Mouse (Mus musculus) Patski (cell line): Measurements from ENCODE around the gene Tm7sf2. TPM values are rescaled to one million over a fixed set of nuclear protein-coding genes. Genes with fewer than 3 reads are reported as not detected.

Source experiments
- ATAC-seq: fragments of 100-300 bp; one replicate; pipeline ENCODE4 v1.8.0; 2021
- CTCF ChIA-PET: fragments of 350-600 bp; sonication (Branson Sonifier 250); formaldehyde crosslinking; loops from one replicate; lab custom pipeline; 2022; ENCODE audit warnings: inconsistent platforms; lab: Charles Lee
- POLR2A ChIA-PET: fragments of 350-600 bp; sonication (Branson Sonifier 250); formaldehyde crosslinking; loops from one replicate; lab custom pipeline; 2022; ENCODE audit warnings: antibody characterized with exemption, inconsistent platforms; lab: Charles Lee
- DNase-seq: peaks from one replicate; pipeline ENCODE4 v3.0.0-alpha.2; 2011; ENCODE audit warnings: low read depth, low spot score
- H3K27me3 ChIP-seq: fragments of 371-371 bp; one replicate; pipeline ENCODE4 v1.5.1; 2021
- CTCF ChIP-seq: fragments of 100-300 bp; IDR thresholded peaks from one replicate; pipeline ENCODE4 v1.5.1; 2021
- in situ Hi-C: fragments of 300-500 bp; cut with MboI; formaldehyde crosslinking; loops from 3 replicates; pipeline ENCODE4 v1.11.1; 2018; ENCODE audit warnings: low pct_unique_long_range_greater_than_20kb, mixed read lengths
- polyA plus RNA-seq: library from polyadenylated mRNA; unstranded; gene quantifications from one replicate; pipeline ENCODE4 v1.2.3, GENCODE M21; 2021

Tm7sf2 gene
- polyA plus RNA-seq, 1 experiment from 2014 or later: 21.5 TPM

DNA sequence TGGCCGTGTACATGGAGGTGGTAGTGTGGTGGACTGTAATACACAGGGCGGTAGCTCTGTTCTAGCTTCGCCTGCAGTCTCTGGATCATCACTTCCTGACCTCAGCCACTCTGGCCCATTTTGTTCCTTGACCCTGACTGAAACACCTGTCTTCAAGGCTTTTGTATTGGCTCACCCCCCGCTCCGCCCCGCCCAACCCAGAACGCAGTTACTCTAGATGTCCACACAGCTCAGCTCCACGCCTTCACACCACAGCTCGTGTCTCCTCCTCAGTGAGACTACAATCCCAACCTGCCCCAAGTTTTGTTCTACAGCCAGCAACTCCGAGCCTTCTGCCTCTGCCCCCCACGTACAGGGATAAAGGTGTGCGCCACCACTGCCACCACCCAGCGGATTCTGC, 20.7 kb upstream of the Tm7sf2 start:
- in situ Hi-C loops: no loop called here
- ChIA-PET POLR2A (interaction anchor here (0.9 kb wide), 1 partner anchor 30 kb away, joined by 3 read pairs; no protein-coding TSS in a partner anchor), CTCF (no interaction called here)
- no peak for DNase-seq
- no peak for ATAC-seq
- no peak for TF ChIP-seq CTCF
- no peaks in the 10 kb centered on the region for H3K27me3 ChIP-seq

DNA sequence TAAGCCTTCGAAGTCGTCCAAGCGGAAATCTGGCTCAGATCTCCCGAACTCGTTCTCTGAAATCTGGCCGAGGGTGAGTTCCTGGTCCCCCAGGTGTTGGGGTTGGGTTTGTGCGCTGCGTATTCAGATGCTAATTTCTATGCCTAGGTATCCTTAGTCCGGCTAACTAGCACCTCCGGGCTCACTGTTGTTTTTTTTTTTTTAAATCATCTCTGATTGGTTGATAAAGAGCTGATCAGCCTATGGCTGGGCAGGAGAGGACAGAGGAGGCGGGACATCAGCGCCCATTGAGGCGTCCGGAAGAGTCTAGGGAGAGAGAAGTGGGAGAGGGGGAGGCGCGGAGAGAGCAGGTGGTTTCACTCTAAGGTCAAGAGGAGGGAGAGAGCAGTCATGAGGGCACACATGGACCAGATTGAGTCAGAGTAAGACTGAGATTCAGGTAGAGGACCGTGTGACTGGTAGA, 17.3 kb upstream of the Tm7sf2 start:
- ATAC-seq: peak; percentile 68
- CTCF ChIA-PET: interaction anchor here (1.5 kb wide), 1 partner anchor 18 kb away, joined by 5 read pairs; no protein-coding TSS in a partner anchor

DNA sequence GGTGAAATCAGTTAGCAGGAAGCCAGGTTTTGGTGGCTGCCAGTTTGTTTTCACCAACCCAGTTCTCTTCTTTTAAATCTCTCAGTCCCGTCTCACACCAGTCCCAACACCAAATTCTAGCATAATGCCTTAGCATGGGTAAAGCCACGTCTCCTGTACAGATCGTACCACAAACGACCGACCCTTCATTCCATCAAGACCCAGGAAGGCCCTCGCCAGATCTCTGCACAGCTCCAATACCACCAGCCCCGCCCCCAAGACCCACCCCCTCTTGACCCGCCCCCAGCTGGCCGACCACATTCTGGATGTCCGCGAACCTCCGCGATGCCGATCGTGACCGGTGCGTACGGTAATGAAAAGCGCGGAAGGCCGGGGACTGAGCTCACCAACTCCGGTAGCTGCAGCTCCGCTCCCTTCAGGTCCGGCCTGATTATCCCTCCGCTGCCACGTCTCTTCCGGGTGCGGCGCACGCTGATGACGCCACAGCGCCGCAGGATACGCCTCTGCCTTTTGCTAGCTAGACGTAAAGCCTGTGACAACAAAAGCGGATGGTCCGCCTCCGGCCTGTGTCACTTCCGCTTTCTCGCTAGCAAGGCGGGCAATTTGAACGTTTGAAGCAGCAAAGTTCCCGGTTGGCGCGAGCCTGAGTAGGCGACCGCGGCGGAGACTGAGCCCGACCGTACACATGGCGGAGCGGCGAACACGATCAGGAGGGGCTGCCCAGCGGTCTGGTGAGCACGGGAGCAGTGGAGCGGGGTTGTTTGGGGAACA, 16.5 kb upstream of the Tm7sf2 start, which contains the start of the genes Zfpl1 and Cdca5:
Gene Zfpl1, minus strand, starts transcription at position 479 of the 771 bp plus-strand sequence.
Gene Cdca5, plus strand, starts transcription at position 506 of the 771 bp plus-strand sequence.
- no peak for TF ChIP-seq CTCF
- no peaks in the 10 kb centered on the region for H3K27me3 ChIP-seq
- ATAC-seq (peak; percentile 44), DNase-seq (peak; percentile 83)
- ChIA-PET POLR2A (interaction anchor here (0.7 kb wide), 1 partner anchor 28 kb away, joined by 3 read pairs; no protein-coding TSS in a partner anchor), CTCF (interaction anchor here (1.5 kb wide), 1 partner anchor 18 kb away, joined by 5 read pairs; no protein-coding TSS in a partner anchor)
- in situ Hi-C loops: no loop called here

More for the DNA sequence above, 17.3 kb upstream of the Tm7sf2 start:
- POLR2A ChIA-PET: no interaction called here
- no peak for TF ChIP-seq CTCF
- peak; percentile 20 for DNase-seq
- H3K27me3 ChIP-seq: no peaks in the 10 kb centered on the region
- in situ Hi-C loops: no loop called here

- CTCF ChIA-PET: no interaction called here
Observed at GRCm38 (mm10) chr19:6082156-6082555, 14.0 kb upstream of the Tm7sf2 start, which contains the start of gene Gm28374. Gene Gm28374 (minus strand): TSS chr19:6082256.

GRCm38 (mm10) chr19:6079983-6080480, 11.9 kb upstream of the Tm7sf2 start, which contains the start of gene Tmem262:
Gene Tmem262 (plus strand): TSS chr19:6080033.
- in situ Hi-C loops: no loop called here
- POLR2A ChIA-PET: interaction anchor here (1.6 kb wide), 1 partner anchor 12 kb away, joined by 5 read pairs; the partner anchor contains the start of gene Tm7sf2
- TF ChIP-seq CTCF: no peak
- H3K27me3 ChIP-seq: no peaks in the 10 kb centered on the region
- ATAC-seq (no peak), DNase-seq (no peak)
- CTCF ChIA-PET: interaction anchor here (0.9 kb wide), 1 partner anchor 13 kb away, joined by 3 read pairs; no protein-coding TSS in a partner anchor

More at GRCm38 (mm10) chr19:6082156-6082555, 14.0 kb upstream of the Tm7sf2 start, which contains the start of gene Gm28374:
- ATAC-seq (no peak), DNase-seq (no peak)
- H3K27me3 ChIP-seq: no peaks in the 10 kb centered on the region
- POLR2A ChIA-PET: no interaction called here
- TF ChIP-seq CTCF: no peak
- in situ Hi-C loops: no loop called here

DNA sequence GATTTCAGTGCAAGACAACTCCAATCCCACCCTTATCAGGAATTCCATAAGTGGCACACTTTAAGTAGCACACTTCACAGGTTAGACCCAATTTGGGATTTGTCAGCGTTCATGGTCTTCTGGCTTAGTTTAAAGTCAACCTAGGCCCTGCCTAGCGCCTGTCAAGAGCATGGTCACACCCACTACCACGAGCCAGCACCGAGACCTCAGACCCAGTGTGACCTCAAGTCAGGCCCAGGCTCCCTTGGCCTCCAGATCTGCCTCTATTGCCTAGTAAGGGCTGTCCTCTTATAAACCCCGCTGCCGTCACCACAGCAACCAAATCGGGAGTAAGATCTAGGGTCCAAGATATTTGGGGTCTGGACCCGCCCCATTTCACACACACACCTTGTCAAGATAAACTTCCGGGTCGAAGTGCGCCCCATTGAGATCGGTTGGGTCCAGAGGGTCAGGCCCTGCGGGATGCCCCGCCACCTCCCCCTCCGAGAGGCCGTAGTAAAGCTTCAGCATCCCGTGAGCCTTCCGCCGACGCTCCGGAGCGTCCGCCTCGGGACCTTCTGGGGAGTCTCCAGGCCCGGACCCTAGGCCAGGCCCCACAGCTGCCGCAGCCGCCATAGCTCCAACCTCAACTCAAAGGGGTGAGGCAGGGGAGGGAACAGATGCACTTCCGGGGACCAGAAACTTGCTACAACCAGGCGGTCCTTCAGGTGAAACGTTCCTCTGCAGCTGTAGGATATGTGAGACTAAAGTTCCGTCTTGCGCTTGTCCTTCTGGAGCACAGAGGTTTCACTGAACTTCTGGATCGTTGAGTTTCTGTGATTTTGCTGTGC, 8.6 kb upstream of the Tm7sf2 start, which contains the start of gene Vps51:
Gene Vps51, minus strand, starts transcription at position 668 of the 830 bp plus-strand sequence.
- no peak for TF ChIP-seq CTCF
- peak; percentile 63 for ATAC-seq
- ChIA-PET POLR2A (interaction anchor here (1.1 to 1.8 kb wide), 3 partner anchors 9 to 41 kb away, joined by 3 to 6 read pairs (median 4); partner anchors contain the start of gene Sac3d1), CTCF (interaction anchor here (3.9 kb wide), 1 partner anchor 9 kb away, joined by 27 read pairs; the partner anchor contains the start of gene Tm7sf2)
- in situ Hi-C loops: no loop called here
- no peaks in the 10 kb centered on the region for H3K27me3 ChIP-seq
- DNase-seq: no peak

DNA sequence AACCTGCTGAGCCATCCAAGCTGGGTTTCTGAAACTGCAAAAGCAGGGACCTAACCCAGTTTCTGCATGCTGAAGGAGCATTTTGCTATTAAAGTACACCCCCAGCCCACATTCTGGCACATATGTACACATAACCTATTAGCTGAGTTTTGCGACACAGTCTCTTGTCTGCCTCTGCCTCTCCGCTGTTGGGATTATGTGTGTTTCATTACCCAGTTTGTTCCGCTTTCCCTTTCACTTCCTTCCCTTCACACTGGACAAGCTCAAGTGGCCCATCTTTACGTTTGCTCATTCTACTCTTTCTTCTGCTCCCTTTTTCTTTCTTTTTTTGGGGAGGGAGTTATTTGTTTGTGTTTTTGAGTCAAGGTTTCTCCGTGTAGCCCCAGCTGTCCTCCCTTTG, 5.7 kb upstream of the Tm7sf2 start:
- ATAC-seq: no peak
- in situ Hi-C loops: no loop called here
- H3K27me3 ChIP-seq: no peaks in the 10 kb centered on the region
- POLR2A ChIA-PET: no interaction called here
- TF ChIP-seq CTCF: no peak
- DNase-seq: no peak
- CTCF ChIA-PET: no interaction called here

DNA sequence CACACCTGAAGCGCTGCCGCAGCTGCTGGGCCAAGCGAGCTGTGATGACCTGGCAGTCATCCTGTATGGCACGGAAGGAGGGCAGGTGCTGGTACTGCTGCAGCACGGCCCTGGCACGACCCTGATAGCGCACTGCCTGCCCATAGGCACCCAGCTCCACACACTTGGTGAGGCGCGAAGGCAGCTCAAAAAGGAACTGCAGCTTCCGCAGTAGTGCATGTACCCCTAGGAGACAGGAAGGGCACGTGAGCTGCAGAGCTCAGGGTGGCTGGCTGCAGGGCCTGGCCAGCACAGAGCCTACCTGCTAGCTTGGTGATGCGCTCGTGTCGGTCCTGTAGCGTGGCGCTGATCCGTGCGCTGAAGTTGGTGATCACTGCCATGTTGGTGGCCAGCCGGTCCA, 3.1 kb upstream of the Tm7sf2 start:
- H3K27me3 ChIP-seq: no peaks in the 10 kb centered on the region
- in situ Hi-C loops: no loop called here
- POLR2A ChIA-PET: interaction anchor here (0.5 kb wide), 1 partner anchor 22 kb away, joined by 5 read pairs; no protein-coding TSS in a partner anchor
- no peak for TF ChIP-seq CTCF
- DNase-seq (no peak), ATAC-seq (no peak)
- CTCF ChIA-PET: no interaction called here

GRCm38 (mm10) chr19:6070571-6071250, 2.5 kb upstream of the Tm7sf2 start:
- ChIA-PET POLR2A (interaction anchor here (0.5 to 0.6 kb wide), 2 partner anchors 22 to 654 kb away, joined by 5 read pairs; no protein-coding TSS in a partner anchor), CTCF (no interaction called here)
- in situ Hi-C loops: no loop called here
- ATAC-seq (no peak), DNase-seq (no peak)
- no peaks in the 10 kb centered on the region for H3K27me3 ChIP-seq
- TF ChIP-seq CTCF: no peak
